Mouse (Mus musculus) liver, adult 2 months (tissue): ENCODE data around the gene Rap1a. TPM values are rescaled to one million over a fixed set of nuclear protein-coding genes. Genes with fewer than 3 reads are reported as not detected.

ENCODE experiments used
- DNase-seq: peaks from one replicate; pipeline ENCODE4 v3.0.0-alpha.2; 2011; ENCODE audit warnings: low read depth, low spot score; ENCODE audit errors: extremely low read depth
- H3K27ac ChIP-seq: fragments of 200-500 bp; replicated peaks from 2 replicates; pipeline ENCODE4 v1.5.1; 2012; ENCODE audit warnings: low read depth, mild to moderate bottlenecking, control low read depth, inconsistent platforms, low read length; ENCODE audit not compliant: insufficient read depth
- H3K27me3 ChIP-seq: fragments of 200-500 bp; 2 replicates; pipeline ENCODE4 v1.6.1; 2012; ENCODE audit warnings: mild to moderate bottlenecking, moderate library complexity, low read length, inconsistent platforms; ENCODE audit not compliant: control insufficient read depth, insufficient read depth
- H3K36me3 ChIP-seq: fragments of 200-500 bp; 2 replicates; pipeline ENCODE4 v1.6.1; 2012; ENCODE audit warnings: low read length, inconsistent platforms; ENCODE audit not compliant: control insufficient read depth, insufficient read depth
- H3K4me1 ChIP-seq: fragments of 200-500 bp; 2 replicates; pipeline ENCODE4 v1.6.1; 2011; ENCODE audit warnings: low read length; ENCODE audit not compliant: control insufficient read depth, insufficient read depth
- H3K4me3 ChIP-seq: fragments of 200-500 bp; 2 replicates; pipeline ENCODE4 v1.5.1; 2011; ENCODE audit warnings: low read depth, mild to moderate bottlenecking, control low read depth, low read length, moderate library complexity; ENCODE audit not compliant: insufficient read depth
- H3K79me2 ChIP-seq: fragments of 200-500 bp; 2 replicates; pipeline ENCODE4 v1.6.1; 2012; ENCODE audit warnings: inconsistent platforms, mild to moderate bottlenecking, low read length, moderate library complexity; ENCODE audit not compliant: control insufficient read depth, insufficient read depth
- H3K9ac ChIP-seq: fragments of 200-500 bp; 2 replicates; pipeline ENCODE4 v1.6.1; 2012; ENCODE audit warnings: low read depth, mild to moderate bottlenecking, control low read depth, inconsistent platforms, low read length
- CTCF ChIP-seq: fragments of 200-500 bp; IDR thresholded peaks from 2 replicates; pipeline ENCODE4 v1.5.1; 2011; ENCODE audit warnings: low read depth, low read length, control low read depth
- POLR2A ChIP-seq: fragments of 200-500 bp; IDR thresholded peaks from 2 replicates; pipeline ENCODE4 v1.6.1; 2011; ENCODE audit warnings: low read length, control low read depth; ENCODE audit not compliant: insufficient read depth; ENCODE audit errors: extremely low read depth
- WGBS: fragments of 180-500 bp; shearing (Covaris S2); methylation state at CpG from one replicate; pipeline ENCODE4 v1.1.7; 2018; 5-methylcytosine and 5-hydroxymethylcytosine counted together
- polyA plus RNA-seq: library from polyadenylated mRNA; depleted of rRNA; stranded (reverse); fragments of >200 nt; gene quantifications from 2 replicates; pipeline ENCODE4 v1.2.3, GENCODE M21; 2012
- total RNA-seq: library from RNA; depleted of rRNA; stranded (reverse); fragments of >200 nt; gene quantifications from 2 replicates; pipeline ENCODE4 v1.2.3, GENCODE M21; 2014

Gene Rap1a
- total and polyA plus RNA-seq, 2 experiments = 8.7 to 65.2 TPM

GRCm38 (mm10) chr3:105726037-105726436 is 75.1 kb downstream of the Rap1a start:
- Histone ChIP-seq H3K4me1 (no peaks in the 10 kb centered on the region), H3K27ac (no peak overlapping the region), H3K79me2 (no peaks in the 10 kb centered on the region), H3K9ac (no peak overlapping the region), H3K27me3 (no peaks in the 10 kb centered on the region), H3K4me3 (no peak overlapping the region), H3K36me3 (peaks cover 13% of the 10 kb centered on the region)
- TF ChIP-seq POLR2A (no peak), CTCF (peak; percentile 43)
- peak; percentile 55 for DNase-seq
- WGBS = 0% methylated on average over 1 of the region's 1 CpGs

GRCm38 (mm10) chr3:105722510-105722909 is 78.6 kb downstream of the Rap1a start:
- Histone ChIP-seq H3K79me2 (no peaks in the 10 kb centered on the region), H3K9ac (no peak overlapping the region), H3K36me3 (peaks cover 2% of the 10 kb centered on the region; the same call in 1 of the 2 replicates), H3K4me1 (no peaks in the 10 kb centered on the region), H3K4me3 (no peak overlapping the region), H3K27me3 (no peaks in the 10 kb centered on the region), H3K27ac (no peak overlapping the region)
- no peak for DNase-seq
- WGBS = 90% methylated on average over 3 of the region's 3 CpGs
- TF ChIP-seq POLR2A = no peak
- no peak for TF ChIP-seq CTCF

- DNase-seq = no peak
- no peaks in the 10 kb centered on the region for H3K27me3 ChIP-seq
- H3K4me1 ChIP-seq = no peaks in the 10 kb centered on the region
- 0 out of 2 replicates have a peak, but pooled peaks cover 2% of the 10 kb centered on the region for H3K36me3 ChIP-seq
- H3K9ac ChIP-seq = no peak overlapping the region
- H3K27ac ChIP-seq = no peak overlapping the region
- TF ChIP-seq POLR2A (no peak), CTCF (no peak)
- no peaks in the 10 kb centered on the region for H3K79me2 ChIP-seq
- 53% methylated on average over 2 of the region's 2 CpGs for WGBS
- no peak overlapping the region for H3K4me3 ChIP-seq
Measured at GRCm38 (mm10) chr3:105721681-105722201, 79.4 kb downstream of the Rap1a start.

- Histone ChIP-seq H3K4me1 (no peaks in the 10 kb centered on the region), H3K79me2 (no peaks in the 10 kb centered on the region), H3K4me3 (no peak overlapping the region), H3K27ac (no peak overlapping the region), H3K9ac (no peak overlapping the region), H3K36me3 (0 out of 2 replicates have a peak, but pooled peaks cover 2% of the 10 kb centered on the region), H3K27me3 (no peaks in the 10 kb centered on the region)
- no peak for DNase-seq
- TF ChIP-seq CTCF = no peak
- no peak for TF ChIP-seq POLR2A
- WGBS = 83% methylated on average over 4 of the region's 4 CpGs
Measured at GRCm38 (mm10) chr3:105720514-105720913, 80.6 kb downstream of the Rap1a start.

GRCm38 (mm10) chr3:105719979-105720378 is 81.2 kb downstream of the Rap1a start:
- Histone ChIP-seq H3K4me1 (no peaks in the 10 kb centered on the region), H3K27ac (no peak overlapping the region), H3K9ac (no peak overlapping the region), H3K36me3 (0 out of 2 replicates have a peak, but pooled peaks cover under 1% of the 10 kb centered on the region), H3K27me3 (no peaks in the 10 kb centered on the region), H3K79me2 (no peaks in the 10 kb centered on the region), H3K4me3 (no peak overlapping the region)
- DNase-seq = no peak
- no peak for TF ChIP-seq CTCF
- TF ChIP-seq POLR2A = no peak
- 79% methylated on average over 4 of the region's 4 CpGs for WGBS

GRCm38 (mm10) chr3:105718746-105719145 is 82.4 kb downstream of the Rap1a start:
- Histone ChIP-seq H3K4me1 (no peaks in the 10 kb centered on the region), H3K27ac (no peak overlapping the region), H3K4me3 (no peak overlapping the region), H3K9ac (no peak overlapping the region), H3K36me3 (no peaks in the 10 kb centered on the region), H3K27me3 (no peaks in the 10 kb centered on the region), H3K79me2 (no peaks in the 10 kb centered on the region)
- DNase-seq = peak; percentile 30
- 30% methylated on average over 4 of the region's 4 CpGs for WGBS
- TF ChIP-seq POLR2A (no peak), CTCF (no peak)
